Mouse (Mus musculus) kidney, embryonic 15.5 days (tissue): ENCODE data around the gene Eef1a2. TPM values are rescaled to one million over a fixed set of nuclear protein-coding genes. Genes with fewer than 3 reads are reported as not detected.
A peak's percentile ranks its signal among the peaks of the same experiment; 100 is the strongest.

Experiments
- ATAC-seq: fragments of 200-750 bp; cut with Nextera tagmentation; replicated peaks from 2 replicates; pipeline ENCODE4 v1.8.0; 2017; ENCODE audit warnings: moderate TSS enrichment; ENCODE audit not compliant: low FRiP score
- H3K27ac ChIP-seq: fragments of 300-500 bp; sonication (generic); 2 replicates; pipeline ENCODE4 v1.5.1; 2015; ENCODE audit warnings: mild to moderate bottlenecking, inconsistent platforms
- H3K27me3 ChIP-seq: fragments of 300-500 bp; sonication (generic); 2 replicates; pipeline ENCODE4 v1.6.1; 2015; ENCODE audit warnings: inconsistent platforms
- H3K36me3 ChIP-seq: fragments of 300-500 bp; sonication (generic); 2 replicates; pipeline ENCODE4 v1.6.1; 2015; ENCODE audit warnings: inconsistent platforms
- H3K4me1 ChIP-seq: fragments of 300-500 bp; sonication (generic); 2 replicates; pipeline ENCODE4 v1.6.1; 2015; ENCODE audit warnings: inconsistent platforms
- H3K4me2 ChIP-seq: fragments of 300-500 bp; sonication (generic); 2 replicates; pipeline ENCODE4 v1.6.1; 2015; ENCODE audit warnings: moderate library complexity, mild to moderate bottlenecking, inconsistent platforms
- H3K4me3 ChIP-seq: fragments of 300-500 bp; sonication (generic); replicated peaks from 2 replicates; pipeline ENCODE4 v1.5.1; 2015; ENCODE audit warnings: mild to moderate bottlenecking, inconsistent platforms
- H3K9ac ChIP-seq: fragments of 300-500 bp; sonication (generic); 2 replicates; pipeline ENCODE4 v1.6.1; 2015; ENCODE audit warnings: mild to moderate bottlenecking, inconsistent platforms
- H3K9me3 ChIP-seq: fragments of 300-500 bp; sonication (generic); replicated peaks from 2 replicates; pipeline ENCODE4 v1.6.1; 2016; ENCODE audit warnings: inconsistent platforms
- WGBS: fragments of 180-500 bp; shearing (Covaris S2); methylation state at CpG from one replicate; pipeline ENCODE4 v1.1.7; 2015; ENCODE audit warnings: mixed read lengths; 5-methylcytosine and 5-hydroxymethylcytosine counted together
- polyA plus RNA-seq: library from polyadenylated mRNA; unstranded; fragments of >200 nt; fragmentation: Nextera tagmentation; extraction: Ambion mirVana; gene quantifications from 2 replicates; pipeline ENCODE4 v1.2.1, GENCODE M21; 2015

Gene Eef1a2
- polyA plus RNA-seq, 1 experiment from 2014 or later, result 0.17 TPM

- Histone ChIP-seq H3K9ac (peak within 1 kb of the TSS; percentile 87), H3K27ac (peak within 1 kb of the TSS; percentile 96), H3K36me3 (peaks cover 16% of the 10 kb centered on the region), H3K4me3 (peak within 1 kb of the TSS; percentile 81), H3K4me1 (peaks cover 12% of the 10 kb centered on the region), H3K27me3 (no peaks in the 10 kb centered on the region), H3K9me3 (no peaks in the 10 kb centered on the region), H3K4me2 (peak within 1 kb of the TSS; percentile 88)
- peak; percentile 98 for ATAC-seq
- under 1% methylated on average over 64 of the region's 64 CpGs for WGBS
Measured at GRCm38 (mm10) chr2:181187121-181188000, 30.5 kb upstream of the Eef1a2 start, which contains the start of gene Ppdpf. Ppdpf (plus strand) TSS chr2:181187247.

- ATAC-seq, result peak; percentile 84
- Histone ChIP-seq H3K9me3 (no peaks in the 10 kb centered on the region), H3K4me2 (peak overlapping the region; percentile 88), H3K27me3 (no peaks in the 10 kb centered on the region), H3K36me3 (peaks cover 16% of the 10 kb centered on the region), H3K9ac (peak overlapping the region; percentile 87), H3K4me1 (peaks cover 12% of the 10 kb centered on the region), H3K27ac (peak overlapping the region; percentile 96), H3K4me3 (peak overlapping the region; percentile 81)
- WGBS, result under 1% methylated on average over 14 of the region's 14 CpGs
Measured at GRCm38 (mm10) chr2:181186635-181187034, 29.8 kb upstream of the Eef1a2 start.

- Histone ChIP-seq H3K9ac (no peak overlapping the region), H3K36me3 (no peaks in the 10 kb centered on the region), H3K27me3 (no peaks in the 10 kb centered on the region), H3K4me2 (no peak overlapping the region), H3K4me3 (no peak overlapping the region), H3K4me1 (no peaks in the 10 kb centered on the region), H3K9me3 (no peaks in the 10 kb centered on the region), H3K27ac (no peak overlapping the region)
- 61% methylated on average over 6 of the region's 6 CpGs for WGBS
- ATAC-seq, result no peak
Measured at GRCm38 (mm10) chr2:181180898-181181297, 24.1 kb upstream of the Eef1a2 start.

GRCm38 (mm10) chr2:181178471-181178870, 21.7 kb upstream of the Eef1a2 start:
- no peak overlapping the region for H3K9ac ChIP-seq
- WGBS, result 83% methylated on average over 5 of the region's 5 CpGs

GRCm38 (mm10) chr2:181178015-181178414, 21.2 kb upstream of the Eef1a2 start:
- Histone ChIP-seq H3K27me3 (no peaks in the 10 kb centered on the region), H3K4me1 (no peaks in the 10 kb centered on the region), H3K4me2 (no peak overlapping the region), H3K4me3 (no peak overlapping the region), H3K27ac (no peak overlapping the region), H3K36me3 (no peaks in the 10 kb centered on the region), H3K9ac (no peak overlapping the region), H3K9me3 (no peaks in the 10 kb centered on the region)
- ATAC-seq, result no peak
- 77% methylated on average over 3 of the region's 3 CpGs for WGBS

More at GRCm38 (mm10) chr2:181178471-181178870, 21.7 kb upstream of the Eef1a2 start:
- no peaks in the 10 kb centered on the region for H3K36me3 ChIP-seq
- ATAC-seq, result no peak
- H3K27ac ChIP-seq, result no peak overlapping the region
- H3K27me3 ChIP-seq, result no peaks in the 10 kb centered on the region
- H3K4me3 ChIP-seq, result no peak overlapping the region
- H3K9me3 ChIP-seq, result no peaks in the 10 kb centered on the region
- H3K4me2 ChIP-seq, result no peak overlapping the region
- H3K4me1 ChIP-seq, result no peaks in the 10 kb centered on the region

GRCm38 (mm10) chr2:181174646-181175045, 17.8 kb upstream of the Eef1a2 start:
- H3K4me1 ChIP-seq, result no peaks in the 10 kb centered on the region
- H3K9me3 ChIP-seq, result 0 out of 2 replicates have a peak, but pooled peaks cover 1% of the 10 kb centered on the region
- ATAC-seq, result no peak
- WGBS, result 77% methylated on average over 3 of the region's 3 CpGs
- H3K4me3 ChIP-seq, result no peak overlapping the region
- no peak overlapping the region for H3K9ac ChIP-seq
- H3K27me3 ChIP-seq, result no peaks in the 10 kb centered on the region
- no peak overlapping the region for H3K4me2 ChIP-seq
- no peak overlapping the region for H3K27ac ChIP-seq
- H3K36me3 ChIP-seq, result no peaks in the 10 kb centered on the region

- WGBS, result 80% methylated on average over 5 of the region's 5 CpGs
Measured at GRCm38 (mm10) chr2:181166469-181166868, 9.7 kb upstream of the Eef1a2 start.

GRCm38 (mm10) chr2:181160821-181161220, 4.0 kb upstream of the Eef1a2 start:
- Histone ChIP-seq H3K9ac (no peak overlapping the region), H3K27ac (no peak overlapping the region), H3K27me3 (peaks cover 34% of the 10 kb centered on the region), H3K4me2 (no peak overlapping the region), H3K9me3 (no peaks in the 10 kb centered on the region), H3K4me3 (no peak overlapping the region), H3K36me3 (no peaks in the 10 kb centered on the region), H3K4me1 (peaks cover 8% of the 10 kb centered on the region)
- WGBS, result 72% methylated on average over 4 of the region's 4 CpGs
- no peak for ATAC-seq

More at GRCm38 (mm10) chr2:181166469-181166868, 9.7 kb upstream of the Eef1a2 start:
- no peaks in the 10 kb centered on the region for H3K36me3 ChIP-seq
- no peak overlapping the region for H3K9ac ChIP-seq
- no peak overlapping the region for H3K4me3 ChIP-seq
- no peak for ATAC-seq
- no peaks in the 10 kb centered on the region for H3K4me1 ChIP-seq
- no peak overlapping the region for H3K27ac ChIP-seq
- peaks cover 7% of the 10 kb centered on the region; the same call in 1 of the 2 replicates for H3K27me3 ChIP-seq
- 0 out of 2 replicates have a peak, but pooled peaks cover 4% of the 10 kb centered on the region for H3K9me3 ChIP-seq
- no peak overlapping the region for H3K4me2 ChIP-seq

GRCm38 (mm10) chr2:181159771-181160170, 3.0 kb upstream of the Eef1a2 start:
- WGBS, result 2% methylated on average over 2 of the region's 2 CpGs
- Histone ChIP-seq H3K9ac (no peak overlapping the region), H3K9me3 (no peaks in the 10 kb centered on the region), H3K36me3 (no peaks in the 10 kb centered on the region), H3K27ac (no peak overlapping the region), H3K4me3 (no peak overlapping the region), H3K4me1 (peaks cover 8% of the 10 kb centered on the region), H3K27me3 (peaks cover 45% of the 10 kb centered on the region), H3K4me2 (no peak overlapping the region)
- ATAC-seq, result peak; percentile 70

GRCm38 (mm10) chr2:181159091-181159514, 2.3 kb upstream of the Eef1a2 start:
- Histone ChIP-seq H3K9ac (no peak overlapping the region), H3K9me3 (no peaks in the 10 kb centered on the region), H3K4me3 (no peak overlapping the region), H3K4me2 (no peak overlapping the region), H3K27me3 (peaks cover 51% of the 10 kb centered on the region), H3K4me1 (peaks cover 8% of the 10 kb centered on the region), H3K36me3 (no peaks in the 10 kb centered on the region), H3K27ac (no peak overlapping the region)
- 56% methylated on average over 7 of the region's 7 CpGs for WGBS
- ATAC-seq, result no peak

- Histone ChIP-seq H3K9me3 (no peaks in the 10 kb centered on the region), H3K9ac (no peak overlapping the region), H3K4me2 (no peak overlapping the region), H3K4me1 (peaks cover 8% of the 10 kb centered on the region), H3K4me3 (no peak overlapping the region), H3K27me3 (peaks cover 55% of the 10 kb centered on the region), H3K27ac (no peak overlapping the region), H3K36me3 (no peaks in the 10 kb centered on the region)
- no peak for ATAC-seq
- 83% methylated on average over 2 of the region's 2 CpGs for WGBS
Measured at GRCm38 (mm10) chr2:181158471-181158870, 1.7 kb upstream of the Eef1a2 start.

- Histone ChIP-seq H3K27me3 (peaks cover 61% of the 10 kb centered on the region), H3K9me3 (no peaks in the 10 kb centered on the region), H3K27ac (no peak overlapping the region), H3K4me1 (peaks cover 8% of the 10 kb centered on the region), H3K36me3 (no peaks in the 10 kb centered on the region), H3K9ac (no peak overlapping the region), H3K4me3 (no peak overlapping the region), H3K4me2 (no peak overlapping the region)
- 77% methylated on average over 6 of the region's 6 CpGs for WGBS
- no peak for ATAC-seq
Measured at GRCm38 (mm10) chr2:181157716-181158302, 995 bp upstream of the Eef1a2 start.
